Mouse (Mus musculus) hindbrain, embryonic 14.5 days (tissue): ENCODE data around the gene Prrt1. TPM values are rescaled to one million over a fixed set of nuclear protein-coding genes. Genes with fewer than 3 reads are reported as not detected.
A peak's percentile ranks its signal among the peaks of the same experiment; 100 is the strongest.

ENCODE experiments used
- ATAC-seq: fragments of 200-750 bp; cut with Nextera tagmentation; 2 replicates; pipeline ENCODE4 v1.8.0; 2017; ENCODE audit warnings: moderate number of reproducible peaks, mild to moderate bottlenecking, moderate TSS enrichment, moderate library complexity; ENCODE audit not compliant: low FRiP score
- DNase-seq: peaks from one replicate; pipeline ENCODE4 v3.0.0-alpha.2; 2015; ENCODE audit warnings: low spot score
- H3K27ac ChIP-seq: fragments of 300-500 bp; sonication (generic); 2 replicates; pipeline ENCODE4 v1.5.1; 2014; ENCODE audit warnings: mild to moderate bottlenecking, moderate library complexity
- H3K27me3 ChIP-seq: fragments of 300-500 bp; sonication (generic); 2 replicates; pipeline ENCODE4 v1.6.1; 2014; ENCODE audit warnings: mild to moderate bottlenecking, low read length, mixed read lengths; ENCODE audit not compliant: control insufficient read depth, insufficient read depth
- H3K36me3 ChIP-seq: fragments of 300-500 bp; sonication (generic); replicated peaks from 2 replicates; pipeline ENCODE4 v1.6.1; 2014; ENCODE audit not compliant: control insufficient read depth, insufficient read depth
- H3K4me1 ChIP-seq: fragments of 300-500 bp; sonication (generic); replicated peaks from 2 replicates; pipeline ENCODE4 v1.6.1; 2014; ENCODE audit warnings: antibody characterized with exemption, low read length, mixed read lengths; ENCODE audit not compliant: control insufficient read depth, insufficient read depth
- H3K4me2 ChIP-seq: fragments of 300-500 bp; sonication (generic); replicated peaks from 2 replicates; pipeline ENCODE4 v1.6.1; 2014; ENCODE audit warnings: mild to moderate bottlenecking, moderate library complexity
- H3K4me3 ChIP-seq: fragments of 300-500 bp; sonication (generic); replicated peaks from 2 replicates; pipeline ENCODE4 v1.5.1; 2014; ENCODE audit warnings: mild to moderate bottlenecking, low read length
- H3K9ac ChIP-seq: fragments of 300-500 bp; sonication (generic); 2 replicates; pipeline ENCODE4 v1.6.1; 2014
- H3K9me3 ChIP-seq: fragments of 300-500 bp; sonication (generic); 2 replicates; pipeline ENCODE4 v1.6.1; 2016; ENCODE audit warnings: low read length; ENCODE audit not compliant: control insufficient read depth
- WGBS: fragments of 180-500 bp; shearing (Covaris S2); extraction: QIAGEN DNeasy Blood & Tissue Kit; methylation state at CpG from one replicate; pipeline ENCODE4 v1.1.7; 2014; 5-methylcytosine and 5-hydroxymethylcytosine counted together
- polyA plus RNA-seq: library from polyadenylated mRNA; unstranded; fragments of >200 nt; fragmentation: Nextera tagmentation; extraction: Ambion mirVana; gene quantifications from 2 replicates; pipeline ENCODE4 v1.2.1, GENCODE M21; 2014

Prrt1 gene
- polyA plus RNA-seq, 1 experiment from 2014 or later = 7.3 TPM

GRCm38 (mm10) chr17:34605609-34606008 lies 23.7 kb upstream of the Prrt1 start:
- peak overlapping the region; percentile 80 for H3K4me3 ChIP-seq
- DNase-seq (peak; percentile 94), ATAC-seq (peak; percentile 58)
- peaks cover 43% of the 10 kb centered on the region for H3K4me1 ChIP-seq
- H3K27ac ChIP-seq = peak overlapping the region; percentile 87
- peak overlapping the region; percentile 66 for H3K4me2 ChIP-seq
- H3K27me3 ChIP-seq = no peaks in the 10 kb centered on the region
- WGBS = 0% methylated on average over 28 of the region's 30 CpGs
- no peaks in the 10 kb centered on the region for H3K9me3 ChIP-seq
- peaks cover 19% of the 10 kb centered on the region for H3K36me3 ChIP-seq
- H3K9ac ChIP-seq = peak overlapping the region; percentile 92

GRCm38 (mm10) chr17:34606186-34607039 lies 22.9 kb upstream of the Prrt1 start:
- H3K4me1 ChIP-seq = peaks cover 43% of the 10 kb centered on the region
- H3K4me2 ChIP-seq = peak overlapping the region; percentile 66
- peaks cover 20% of the 10 kb centered on the region for H3K36me3 ChIP-seq
- H3K27me3 ChIP-seq = no peaks in the 10 kb centered on the region
- peak overlapping the region; percentile 87 for H3K27ac ChIP-seq
- H3K9ac ChIP-seq = peak overlapping the region; percentile 92
- ATAC-seq (no peak), DNase-seq (no peak)
- no peaks in the 10 kb centered on the region for H3K9me3 ChIP-seq
- 15% methylated on average over 32 of the region's 32 CpGs for WGBS
- H3K4me3 ChIP-seq = peak overlapping the region; percentile 80

GRCm38 (mm10) chr17:34607997-34608396 lies 21.3 kb upstream of the Prrt1 start:
- Histone ChIP-seq H3K4me2 (no peak overlapping the region), H3K4me3 (no peak overlapping the region), H3K4me1 (peaks cover 34% of the 10 kb centered on the region), H3K36me3 (peaks cover 36% of the 10 kb centered on the region), H3K27me3 (no peaks in the 10 kb centered on the region), H3K27ac (no peak overlapping the region), H3K9ac (no peak overlapping the region; the same call in 1 of the 2 replicates), H3K9me3 (no peaks in the 10 kb centered on the region)
- WGBS = 88% methylated on average over 7 of the region's 7 CpGs
- DNase-seq = no peak
- ATAC-seq = no peak

GRCm38 (mm10) chr17:34611050-34611449 lies 18.3 kb upstream of the Prrt1 start:
- Histone ChIP-seq H3K4me3 (no peak overlapping the region), H3K36me3 (peaks cover 64% of the 10 kb centered on the region), H3K4me1 (peaks cover 24% of the 10 kb centered on the region), H3K4me2 (no peak overlapping the region), H3K27ac (no peak overlapping the region), H3K9ac (no peak overlapping the region), H3K27me3 (no peaks in the 10 kb centered on the region), H3K9me3 (no peaks in the 10 kb centered on the region)
- no peak for ATAC-seq
- DNase-seq = no peak
- WGBS = 90% methylated on average over 8 of the region's 8 CpGs

GRCm38 (mm10) chr17:34613054-34613645 lies 16.2 kb upstream of the Prrt1 start:
- 88% methylated on average over 10 of the region's 11 CpGs for WGBS
- no peaks in the 10 kb centered on the region for H3K27me3 ChIP-seq
- H3K27ac ChIP-seq = no peak overlapping the region
- H3K4me1 ChIP-seq = peaks cover 7% of the 10 kb centered on the region; the same call in 1 of the 2 replicates
- H3K4me2 ChIP-seq = no peak overlapping the region
- H3K9ac ChIP-seq = no peak overlapping the region
- no peak overlapping the region for H3K4me3 ChIP-seq
- no peaks in the 10 kb centered on the region for H3K9me3 ChIP-seq
- ATAC-seq (no peak), DNase-seq (no peak)
- peaks cover 72% of the 10 kb centered on the region for H3K36me3 ChIP-seq

- ATAC-seq (no peak), DNase-seq (no peak)
- Histone ChIP-seq H3K9ac (no peak overlapping the region), H3K27ac (no peak overlapping the region), H3K36me3 (peaks cover 72% of the 10 kb centered on the region), H3K27me3 (no peaks in the 10 kb centered on the region), H3K4me3 (no peak overlapping the region), H3K4me2 (no peak overlapping the region), H3K4me1 (0 out of 2 replicates have a peak, but pooled peaks cover under 1% of the 10 kb centered on the region), H3K9me3 (no peaks in the 10 kb centered on the region)
- 89% methylated on average over 10 of the region's 10 CpGs for WGBS
Observed at GRCm38 (mm10) chr17:34613830-34614229, 15.5 kb upstream of the Prrt1 start.

GRCm38 (mm10) chr17:34615871-34616270 lies 13.5 kb upstream of the Prrt1 start, which contains the start of gene Egfl8:
Gene Egfl8, minus strand, starts transcription at chr17:34615971.
- H3K27ac ChIP-seq = peak within 1 kb of the TSS; percentile 10; the same call in 1 of the 2 replicates
- H3K9ac ChIP-seq = peak within 1 kb of the TSS; percentile 24; the same call in 1 of the 2 replicates
- no peak for DNase-seq
- no peaks in the 10 kb centered on the region for H3K9me3 ChIP-seq
- H3K36me3 ChIP-seq = peaks cover 69% of the 10 kb centered on the region
- H3K4me2 ChIP-seq = no peak within 1 kb of the TSS; the same call in 1 of the 2 replicates
- H3K4me3 ChIP-seq = no peak within 1 kb of the TSS
- no peak for ATAC-seq
- H3K27me3 ChIP-seq = no peaks in the 10 kb centered on the region
- WGBS = 63% methylated on average over 6 of the region's 6 CpGs
- no peaks in the 10 kb centered on the region for H3K4me1 ChIP-seq

GRCm38 (mm10) chr17:34618999-34619398 lies 10.3 kb upstream of the Prrt1 start:
- Histone ChIP-seq H3K27me3 (no peaks in the 10 kb centered on the region), H3K36me3 (peaks cover 67% of the 10 kb centered on the region), H3K27ac (no peak overlapping the region), H3K9me3 (no peaks in the 10 kb centered on the region), H3K4me3 (no peak overlapping the region), H3K4me2 (no peak overlapping the region), H3K4me1 (no peaks in the 10 kb centered on the region), H3K9ac (no peak overlapping the region)
- no peak for DNase-seq
- 13% methylated on average over 6 of the region's 6 CpGs for whole genome bisulfite sequencing
- ATAC-seq = no peak

GRCm38 (mm10) chr17:34621006-34621405 lies 8.3 kb upstream of the Prrt1 start:
- Histone ChIP-seq H3K36me3 (peaks cover 58% of the 10 kb centered on the region), H3K9ac (no peak overlapping the region), H3K4me2 (no peak overlapping the region), H3K9me3 (no peaks in the 10 kb centered on the region), H3K27me3 (no peaks in the 10 kb centered on the region), H3K4me1 (peaks cover under 1% of the 10 kb centered on the region; the same call in 1 of the 2 replicates), H3K27ac (no peak overlapping the region), H3K4me3 (no peak overlapping the region)
- DNase-seq = no peak
- 94% methylated on average over 8 of the region's 8 CpGs for WGBS
- ATAC-seq = no peak
